Mouse (Mus musculus): ENCODE results near the gene Tusc2.

GRCm38 (mm10) chr9:107577871-107578270 lies 14.8 kb downstream of the Tusc2 start:
- TF ChIP-seq CTCF (conservative IDR thresholded peaks at IDR 0.05; ENCODE audit: insufficient read depth, insufficient read length, low read depth, low read length) (no peak), POLR2A (IDR thresholded peaks at IDR 0.05; ENCODE audit: low read depth, low read length) (no peak)

Measured in kidney, adult 2 months (tissue).